Mouse (Mus musculus) liver, adult 2 months (tissue): Measurements from ENCODE around the gene Rtn4ip1.

Experiments
- CTCF ChIP-seq: fragments of 200-500 bp; IDR thresholded peaks from 2 replicates; pipeline ENCODE4 v1.5.1; 2011; ENCODE audit warnings: low read depth, low read length, control low read depth
- POLR2A ChIP-seq: fragments of 200-500 bp; IDR thresholded peaks from 2 replicates; pipeline ENCODE4 v1.6.1; 2011; ENCODE audit warnings: low read length, control low read depth; ENCODE audit not compliant: insufficient read depth; ENCODE audit errors: extremely low read depth

DNA sequence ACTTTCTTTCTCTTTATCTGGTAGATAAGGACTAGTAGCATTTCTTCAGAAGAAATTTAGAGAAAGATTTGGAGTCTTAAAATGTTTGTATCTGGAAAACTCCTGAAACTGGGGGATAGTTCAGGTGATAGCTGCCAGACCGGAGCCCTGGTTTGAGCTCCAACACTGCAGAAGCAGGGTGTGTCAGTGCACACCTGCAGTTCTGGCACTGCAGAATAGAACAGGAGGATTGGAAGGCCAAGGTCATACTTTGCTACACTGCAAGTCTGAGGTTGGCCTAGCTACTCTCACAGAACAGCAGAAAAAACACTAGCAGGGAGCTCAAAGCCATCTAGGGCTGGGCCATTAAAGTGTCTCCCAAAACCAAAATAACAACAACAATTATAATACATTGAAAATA is 3.0 kb downstream of the Rtn4ip1 start:
- no peak for TF ChIP-seq CTCF
- TF ChIP-seq POLR2A: no peak
